Mouse (Mus musculus): ENCODE results near the gene Hoxc5.

Hoxc5 gene

DNA sequence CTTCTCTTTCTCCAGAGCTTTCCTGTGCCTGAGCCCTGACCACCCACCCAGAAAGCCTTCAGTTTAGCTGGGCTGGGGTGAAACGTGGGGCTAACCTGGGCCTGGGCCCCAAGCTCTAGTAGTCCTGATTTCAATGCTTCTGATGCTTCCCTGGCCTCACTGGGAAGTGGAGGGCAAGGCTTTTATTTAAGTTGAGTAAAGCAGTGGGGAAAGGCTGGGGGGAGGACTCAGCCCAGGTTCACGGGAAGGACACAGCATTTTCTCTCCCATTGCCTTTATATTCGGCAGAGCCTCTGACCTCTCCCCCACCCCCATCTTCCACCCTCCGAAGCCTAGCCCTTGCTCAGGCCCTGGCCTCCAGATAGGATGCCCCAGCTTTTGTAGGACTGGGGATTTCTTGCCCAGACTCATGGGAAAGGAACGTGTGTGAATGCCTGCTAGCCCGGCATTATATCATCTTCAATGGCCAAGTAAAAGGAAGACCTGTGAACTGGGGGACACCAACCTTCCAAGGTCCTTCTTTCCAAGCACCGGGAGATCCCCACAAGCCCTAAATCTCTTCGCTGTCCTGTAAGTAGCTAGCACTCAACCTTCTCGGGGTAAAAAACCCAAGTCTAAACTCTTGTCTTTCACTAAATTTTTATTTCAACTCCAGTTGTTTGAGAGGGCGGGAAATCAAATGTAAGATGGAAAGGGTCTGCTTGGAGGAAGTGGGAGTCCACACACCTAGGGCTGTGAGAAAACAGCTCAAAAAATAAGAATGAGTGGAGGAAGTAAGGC lies 71.6 kb downstream of the Hoxc5 start:
- no peak for DNase-seq (ENCODE audit: low spot score)

DNA sequence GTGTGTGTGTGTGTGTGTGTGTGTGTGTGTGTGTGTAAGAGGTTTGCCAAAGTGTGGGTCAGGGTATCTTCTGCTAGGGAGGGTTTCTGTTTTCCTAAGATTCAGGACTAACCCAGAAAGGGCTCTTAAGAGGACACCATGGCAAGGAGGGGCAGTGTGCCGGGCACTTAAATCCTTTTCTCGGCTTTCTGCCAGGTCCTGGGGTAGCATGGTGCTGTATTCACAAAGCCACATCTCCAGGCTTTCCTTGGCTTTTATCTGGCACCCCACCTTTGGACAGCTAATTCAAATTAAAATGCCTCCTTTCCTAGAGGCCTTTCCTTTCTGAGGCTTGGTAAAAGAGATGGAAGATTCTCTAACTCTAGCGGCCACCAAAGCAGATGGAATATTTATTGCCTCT lies 72.4 kb downstream of the Hoxc5 start:
- DNase-seq (ENCODE audit: low spot score): no peak

GRCm38 (mm10) chr15:103040601-103041000 lies 73.4 kb downstream of the Hoxc5 start:
- DNase-seq (ENCODE audit: low spot score): no peak

DNA sequence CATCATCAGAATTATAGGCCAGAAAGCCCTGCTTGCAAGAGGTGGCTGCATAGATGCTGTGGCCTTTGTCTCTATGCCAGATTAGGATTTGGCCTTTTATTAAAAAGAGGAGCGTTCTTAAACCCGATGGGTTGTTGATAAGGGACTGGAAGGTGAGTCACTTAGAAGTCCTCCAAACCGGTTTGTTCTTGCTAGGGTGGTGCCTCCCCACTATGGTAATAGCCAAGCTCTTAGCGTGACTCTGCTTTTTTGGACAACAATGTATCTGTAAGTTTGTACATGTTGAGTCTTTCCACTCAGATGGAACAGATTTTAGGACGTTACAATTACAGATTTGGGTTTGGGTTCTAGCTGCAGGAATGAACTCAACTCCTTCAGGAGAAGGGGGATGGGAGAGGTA lies 74.4 kb downstream of the Hoxc5 start:
- no peak for DNase-seq (ENCODE audit: low spot score)

DNA sequence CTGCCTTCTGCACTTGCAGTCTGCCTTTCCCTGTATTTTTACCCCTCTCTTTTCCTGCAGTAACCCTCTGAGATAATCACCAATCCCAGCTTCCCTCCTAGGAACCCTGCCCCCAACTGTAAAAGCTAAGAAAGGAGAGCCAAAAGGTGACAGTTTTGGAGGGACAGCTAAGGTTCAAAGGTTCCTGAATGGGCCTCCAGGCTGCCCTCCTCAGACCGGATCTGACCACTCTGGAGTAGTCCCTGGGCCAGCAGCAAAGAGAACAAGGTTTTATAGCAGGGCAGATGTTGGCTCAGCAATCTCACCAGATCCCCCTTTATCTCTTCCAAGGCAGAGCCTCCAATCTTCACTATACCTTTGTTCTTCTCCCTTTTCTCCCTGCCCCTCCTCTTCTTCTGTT lies 75.0 kb downstream of the Hoxc5 start:
- DNase-seq (ENCODE audit: low spot score): no peak

DNA sequence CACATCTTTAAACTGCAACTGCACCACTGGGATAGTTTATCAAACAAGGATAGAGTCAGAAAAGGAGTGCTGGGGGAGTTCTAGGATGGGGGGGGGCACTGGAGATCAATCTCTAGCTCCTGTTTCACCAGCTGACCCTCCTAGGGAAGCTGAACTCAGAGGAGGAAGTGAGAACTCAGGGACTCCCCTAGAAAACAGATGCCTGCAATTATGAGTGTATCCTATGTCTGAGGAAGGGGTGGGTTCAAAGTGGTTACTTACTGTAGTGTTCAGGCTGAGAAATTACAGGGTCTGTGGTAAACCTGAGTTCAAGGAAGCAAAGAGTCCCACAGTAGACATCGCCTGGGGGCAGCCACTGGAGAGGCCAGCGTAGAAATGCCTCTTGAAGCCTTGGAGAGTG lies 84.4 kb downstream of the Hoxc5 start:
- DNase-seq (ENCODE audit: low spot score): no peak

GRCm38 (mm10) chr15:103053210-103053609 lies 86.0 kb downstream of the Hoxc5 start:
- no peak for DNase-seq (ENCODE audit: low spot score)

DNA sequence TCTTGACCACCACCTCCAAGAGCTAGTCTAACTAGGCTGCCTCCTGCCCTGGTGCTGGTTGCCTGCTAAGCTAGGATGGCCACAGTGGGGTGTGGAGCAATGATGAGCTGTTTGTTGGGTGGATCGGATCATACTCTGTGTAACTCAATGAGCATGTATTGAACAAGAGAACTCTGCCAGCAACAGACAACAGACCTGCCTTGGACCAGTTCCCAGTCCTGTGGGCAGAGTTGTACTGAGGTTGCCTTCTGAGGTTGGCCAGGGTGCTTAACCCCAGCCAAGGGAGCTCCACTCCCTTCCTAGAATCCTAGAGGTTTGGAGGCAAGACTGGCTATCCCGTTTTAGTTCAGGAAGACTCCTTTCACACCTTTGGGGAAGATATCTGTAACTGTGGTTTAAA lies 89.2 kb downstream of the Hoxc5 start:
- DNase-seq (ENCODE audit: low spot score): no peak

- DNase-seq (ENCODE audit: low spot score): no peak
Observed at GRCm38 (mm10) chr15:103058715-103059114, 91.5 kb downstream of the Hoxc5 start.

- no peak for DNase-seq (ENCODE audit: low spot score)
Observed at GRCm38 (mm10) chr15:103059393-103059992, 92.2 kb downstream of the Hoxc5 start.

- DNase-seq (ENCODE audit: low spot score): no peak
Observed at GRCm38 (mm10) chr15:103060021-103060340, 92.7 kb downstream of the Hoxc5 start.

DNA sequence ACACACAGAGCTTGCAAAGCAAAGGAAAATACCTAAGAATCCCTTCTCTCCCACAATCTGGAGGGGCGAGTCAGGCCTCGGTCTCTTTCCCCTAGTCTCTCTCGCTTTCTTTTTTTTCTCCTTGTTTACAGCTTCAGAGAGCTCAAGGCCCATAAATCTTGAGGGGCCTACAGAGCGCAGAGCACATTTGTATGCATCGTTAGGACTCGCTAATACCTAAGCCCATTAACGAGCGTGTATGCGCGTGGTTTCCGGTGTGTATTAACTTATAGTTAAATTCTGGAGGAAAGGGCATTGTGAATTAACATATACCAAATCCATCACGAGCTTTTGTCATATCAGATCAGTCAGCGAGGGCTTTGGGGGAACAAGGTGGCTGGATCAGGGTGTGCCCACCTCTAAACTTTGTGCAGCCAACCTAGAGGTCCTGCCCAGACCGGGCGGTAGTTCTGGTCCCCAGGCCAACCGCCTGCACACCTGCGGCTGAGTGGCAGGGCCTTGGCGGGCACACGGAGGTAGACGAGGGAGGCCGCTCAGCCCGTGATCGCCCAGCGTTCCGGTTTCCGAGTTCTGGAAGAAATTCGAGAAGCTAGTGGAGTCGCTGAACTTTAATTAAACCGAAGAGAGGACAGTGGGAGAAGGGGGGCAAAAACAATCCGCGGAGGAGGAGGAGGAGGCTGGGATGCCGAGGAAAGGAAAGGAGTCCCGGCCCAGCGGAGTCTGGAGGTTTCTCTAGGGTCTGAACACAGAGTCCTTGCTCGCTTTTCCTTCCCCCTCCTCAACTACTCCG lies 93.3 kb downstream of the Hoxc5 start:
- DNase-seq (ENCODE audit: low spot score): no peak

DNA sequence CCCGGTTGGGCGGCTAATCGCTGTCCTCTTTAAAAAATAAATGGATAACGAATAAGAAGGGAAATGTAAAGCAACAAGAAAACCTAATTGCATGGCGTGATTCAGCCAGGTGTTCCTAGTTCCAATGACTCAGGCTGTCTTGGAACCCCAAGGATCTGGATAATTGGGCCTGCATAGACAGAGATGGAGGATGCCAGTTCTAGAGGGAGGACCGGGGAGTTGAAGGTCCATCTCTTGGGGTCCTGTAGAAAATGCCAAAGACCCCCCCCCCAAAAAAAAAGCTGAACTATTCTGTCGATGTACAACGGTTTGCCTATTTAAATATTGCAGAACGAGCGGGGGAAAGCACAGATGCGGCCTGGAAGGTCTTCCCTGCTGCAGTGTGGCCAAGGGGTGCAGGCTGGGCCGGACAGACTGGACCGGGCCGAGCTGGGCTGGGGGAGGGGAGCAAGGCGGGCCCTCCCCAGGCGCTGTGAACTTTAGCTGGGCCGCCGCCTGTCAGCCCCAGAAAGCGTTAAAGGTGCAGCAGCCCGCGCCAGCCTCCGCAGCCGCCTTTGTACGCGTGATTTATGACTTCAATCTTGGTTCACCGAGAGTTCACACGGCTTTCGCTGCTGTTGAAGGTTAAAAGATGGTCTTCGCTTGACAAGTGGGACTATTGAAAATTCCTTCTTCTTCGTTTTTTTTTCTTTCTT lies 94.0 kb downstream of the Hoxc5 start:
- DNase-seq (ENCODE audit: low spot score): no peak

GRCm38 (mm10) chr15:103061988-103062387 lies 94.7 kb downstream of the Hoxc5 start:
- no peak for DNase-seq (ENCODE audit: low spot score)

GRCm38 (mm10) chr15:103065642-103066041 lies 98.4 kb downstream of the Hoxc5 start:
- no peak for DNase-seq (ENCODE audit: low spot score)

All from T-cell, adult 2 months (primary cell).